Mouse (Mus musculus) ES-Bruce4 (cell line): ENCODE data around the gene Slc8a3. TPM values are rescaled to one million over a fixed set of nuclear protein-coding genes. Genes with fewer than 3 reads are reported as not detected.

Source experiments
- H3K27ac ChIP-seq: 2 replicates; pipeline ENCODE4 v1.5.1; 2012; ENCODE audit warnings: low read length, inconsistent platforms; ENCODE audit not compliant: insufficient read depth
- H3K27me3 ChIP-seq: 2 replicates; pipeline ENCODE4 v1.6.1; 2012; ENCODE audit warnings: mild to moderate bottlenecking, low read length, inconsistent platforms; ENCODE audit not compliant: control insufficient read depth, poor library complexity, insufficient read depth, severe bottlenecking
- H3K36me3 ChIP-seq: 2 replicates; pipeline ENCODE4 v1.6.1; 2012; ENCODE audit warnings: inconsistent platforms, mild to moderate bottlenecking, low read length, moderate library complexity; ENCODE audit not compliant: control insufficient read depth, poor library complexity, insufficient read depth, severe bottlenecking
- H3K4me1 ChIP-seq: one replicate; pipeline ENCODE4 v1.8.1; 2011; ENCODE audit warnings: low read length; ENCODE audit not compliant: control insufficient read depth, insufficient read depth
- H3K4me3 ChIP-seq: 2 replicates; pipeline ENCODE4 v1.5.1; 2011; ENCODE audit warnings: low read depth, mild to moderate bottlenecking, low read length
- H3K9ac ChIP-seq: 2 replicates; pipeline ENCODE4 v1.6.1; 2012; ENCODE audit warnings: low read depth, mild to moderate bottlenecking, inconsistent platforms; ENCODE audit not compliant: poor library complexity, severe bottlenecking
- H3K9me3 ChIP-seq: replicated peaks from 2 replicates; pipeline ENCODE4 v1.6.1; 2012; ENCODE audit warnings: mild to moderate bottlenecking, low read length, inconsistent platforms; ENCODE audit not compliant: control insufficient read depth, poor library complexity, insufficient read depth, severe bottlenecking
- CTCF ChIP-seq: IDR thresholded peaks from one replicate; pipeline ENCODE4 v1.8.1; 2011; ENCODE audit warnings: low read depth, low read length
- EP300 ChIP-seq: IDR thresholded peaks from 2 replicates; pipeline ENCODE4 v1.6.1; 2011; ENCODE audit warnings: low read depth, low read length; ENCODE audit not compliant: insufficient read depth
- POLR2A ChIP-seq: IDR thresholded peaks from one replicate; pipeline ENCODE4 v1.8.1; 2011; ENCODE audit warnings: low read length; ENCODE audit not compliant: insufficient read depth
- polyA plus RNA-seq: library from polyadenylated mRNA; stranded (reverse); fragments of >200 nt; gene quantifications from 2 replicates; pipeline ENCODE4 v1.2.4, GENCODE M21; 2011; ENCODE audit warnings: low read depth; ENCODE audit not compliant: missing spikeins, insufficient read depth, insufficient read length

Slc8a3 gene
- polyA plus RNA-seq, 1 experiment: 0.70 TPM

DNA sequence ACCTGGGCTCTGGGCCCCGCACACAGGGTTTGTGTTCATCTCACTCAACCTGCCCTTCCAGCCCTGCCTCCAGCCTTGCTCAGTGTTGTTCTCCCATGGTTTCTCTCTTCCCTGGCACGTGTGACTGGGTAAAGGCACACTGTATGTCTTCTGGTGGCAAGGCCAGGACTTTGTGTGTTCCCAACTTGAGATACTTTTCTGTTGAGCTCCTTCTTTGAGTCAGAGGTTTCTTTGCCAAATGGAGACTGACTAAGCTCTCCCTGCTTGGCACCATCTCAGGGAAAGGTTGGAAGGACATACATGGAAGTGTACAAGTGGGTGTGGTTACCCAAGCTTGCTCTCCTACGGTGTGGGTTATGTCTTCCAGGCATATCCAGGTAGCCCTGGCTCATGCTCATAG, 169.8 kb downstream of the Slc8a3 start:
- Histone ChIP-seq H3K27me3 (no peaks in the 10 kb centered on the region), H3K9me3 (no peaks in the 10 kb centered on the region), H3K36me3 (no peaks in the 10 kb centered on the region), H3K4me3 (no peak overlapping the region), H3K27ac (no peak overlapping the region), H3K9ac (no peak overlapping the region), H3K4me1 (no peaks in the 10 kb centered on the region)
- TF ChIP-seq POLR2A: no peak
- TF ChIP-seq EP300: no peak
- no peak for TF ChIP-seq CTCF

- TF ChIP-seq POLR2A: no peak
- no peak for TF ChIP-seq EP300
- no peak for TF ChIP-seq CTCF
- H3K27ac ChIP-seq: no peak overlapping the region
- no peak overlapping the region for H3K4me3 ChIP-seq
- H3K9ac ChIP-seq: no peak overlapping the region
- no peaks in the 10 kb centered on the region for H3K9me3 ChIP-seq
- H3K27me3 ChIP-seq: no peaks in the 10 kb centered on the region
- no peaks in the 10 kb centered on the region for H3K36me3 ChIP-seq
- no peaks in the 10 kb centered on the region for H3K4me1 ChIP-seq
Observed at GRCm38 (mm10) chr12:81161282-81161681, 171.7 kb downstream of the Slc8a3 start.

GRCm38 (mm10) chr12:81160831-81161230, 172.1 kb downstream of the Slc8a3 start:
- TF ChIP-seq CTCF (peak; percentile 68), EP300 (no peak)
- H3K4me3 ChIP-seq: no peak overlapping the region
- H3K27me3 ChIP-seq: no peaks in the 10 kb centered on the region
- H3K27ac ChIP-seq: no peak overlapping the region
- H3K9me3 ChIP-seq: no peaks in the 10 kb centered on the region
- no peaks in the 10 kb centered on the region for H3K36me3 ChIP-seq
- H3K9ac ChIP-seq: no peak overlapping the region
- no peaks in the 10 kb centered on the region for H3K4me1 ChIP-seq

DNA sequence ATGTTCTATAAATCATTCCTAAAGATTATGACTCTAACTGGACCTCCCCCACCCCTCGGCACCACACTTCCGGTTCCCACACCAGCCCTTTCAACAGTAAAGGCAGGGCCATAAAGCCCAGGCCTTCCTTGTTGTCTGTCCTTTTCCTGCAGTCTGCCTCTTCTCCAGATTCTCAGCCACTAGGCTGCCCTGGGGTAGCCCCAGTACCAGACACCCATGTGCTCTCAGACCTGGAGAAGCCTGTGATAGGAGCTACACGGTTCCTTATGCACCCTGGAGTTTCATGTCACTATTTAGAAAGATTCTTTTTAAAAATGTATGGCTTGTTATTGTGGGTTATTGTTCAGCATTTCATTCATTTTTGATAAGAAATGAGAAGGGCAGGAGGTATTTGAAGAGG, 172.6 kb downstream of the Slc8a3 start:
- no peak for TF ChIP-seq CTCF
- Histone ChIP-seq H3K27ac (no peak overlapping the region), H3K27me3 (no peaks in the 10 kb centered on the region), H3K36me3 (no peaks in the 10 kb centered on the region), H3K4me3 (no peak overlapping the region), H3K4me1 (no peaks in the 10 kb centered on the region), H3K9me3 (no peaks in the 10 kb centered on the region), H3K9ac (no peak overlapping the region)

GRCm38 (mm10) chr12:81159947-81160346, 173.0 kb downstream of the Slc8a3 start:
- Histone ChIP-seq H3K4me3 (no peak overlapping the region), H3K36me3 (no peaks in the 10 kb centered on the region), H3K27me3 (no peaks in the 10 kb centered on the region), H3K27ac (no peak overlapping the region), H3K9ac (no peak overlapping the region), H3K9me3 (no peaks in the 10 kb centered on the region), H3K4me1 (no peaks in the 10 kb centered on the region)
- no peak for TF ChIP-seq CTCF
- no peak for TF ChIP-seq EP300
- no peak for TF ChIP-seq POLR2A

- TF ChIP-seq EP300 (no peak), CTCF (no peak), POLR2A (no peak)
- no peaks in the 10 kb centered on the region for H3K9me3 ChIP-seq
- H3K27me3 ChIP-seq: no peaks in the 10 kb centered on the region
- no peaks in the 10 kb centered on the region for H3K4me1 ChIP-seq
- no peak overlapping the region for H3K27ac ChIP-seq
- no peak overlapping the region for H3K9ac ChIP-seq
- no peak overlapping the region for H3K4me3 ChIP-seq
- H3K36me3 ChIP-seq: no peaks in the 10 kb centered on the region
Observed at GRCm38 (mm10) chr12:81156841-81157240, 176.1 kb downstream of the Slc8a3 start.

DNA sequence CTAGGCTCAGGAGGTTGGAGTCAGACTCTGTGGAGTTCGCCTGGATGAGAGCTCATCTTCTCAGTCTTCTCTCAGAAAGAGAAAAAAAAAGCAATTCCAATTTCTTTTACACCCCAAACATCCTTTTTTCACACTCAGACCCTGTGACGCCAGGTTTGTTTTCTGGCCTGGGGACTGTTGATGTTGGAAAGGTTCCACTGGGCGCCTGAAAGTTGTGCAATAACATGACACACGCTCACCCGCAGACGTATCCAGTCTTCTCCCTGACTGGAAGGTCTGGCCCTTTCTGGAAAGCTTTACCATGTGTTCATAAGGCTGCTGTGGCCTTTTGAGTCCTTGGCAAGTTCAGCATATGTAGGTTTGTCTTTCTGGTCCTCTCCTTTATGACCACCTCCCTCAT, 177.3 kb downstream of the Slc8a3 start:
- Histone ChIP-seq H3K27ac (no peak overlapping the region), H3K4me3 (no peak overlapping the region), H3K9me3 (no peaks in the 10 kb centered on the region), H3K9ac (no peak overlapping the region), H3K27me3 (no peaks in the 10 kb centered on the region), H3K4me1 (no peaks in the 10 kb centered on the region), H3K36me3 (no peaks in the 10 kb centered on the region)
- TF ChIP-seq POLR2A (no peak), CTCF (no peak), EP300 (no peak)
